Mouse (Mus musculus) monocyte, adult 5-6 weeks (primary cell): ENCODE measurements around the gene Borcs5. TPM values are rescaled to one million over a fixed set of nuclear protein-coding genes. Genes with fewer than 3 reads are reported as not detected.
"Not testable (repeated sequence)": the region's sequence is repeated elsewhere in the genome, so short reads cannot be mapped to it uniquely, and the experiment has no call there.

Experiments
- ATAC-seq: fragments of 153-309, 156-312 bp; replicated peaks from 2 replicates; pipeline ENCODE4 v1.8.0; 2017; ENCODE audit warnings: mild to moderate bottlenecking; ENCODE audit not compliant: low TSS enrichment, insufficient number of reproducible peaks, severe bottlenecking, poor library complexity, low FRiP score
- total RNA-seq: library from RNA; stranded (forward); fragments of 200-1000, 200-491, 200-594 nt; gene quantifications from 3 replicates; pipeline ENCODE4 v1.2.3, GENCODE M21; 2017

Gene Borcs5
- total RNA-seq, 1 experiment from 2014 or later, result 6.4 TPM

- no peak for ATAC-seq
Measured at GRCm38 (mm10) chr6:134660714-134661406, 21.6 kb downstream of the Borcs5 start.

DNA sequence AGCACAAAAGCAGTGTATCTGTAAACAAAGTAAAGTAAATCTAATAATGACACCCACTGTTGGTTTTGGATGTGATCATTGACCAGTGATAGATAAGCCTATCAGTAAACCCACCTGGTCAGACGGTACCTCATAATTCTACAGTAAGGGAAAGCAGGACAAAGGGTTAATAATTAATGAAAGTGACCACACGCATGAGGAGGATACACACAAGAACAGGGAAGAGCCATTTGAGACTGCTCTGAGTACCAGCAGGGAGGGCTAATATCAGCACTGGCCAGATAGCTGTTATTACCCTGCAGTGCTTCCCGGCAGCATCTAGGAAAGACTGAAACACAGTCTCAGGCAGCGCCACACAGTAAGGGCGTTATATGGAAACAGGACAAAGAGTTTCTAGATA, 25.3 kb downstream of the Borcs5 start:
- no peak for ATAC-seq

DNA sequence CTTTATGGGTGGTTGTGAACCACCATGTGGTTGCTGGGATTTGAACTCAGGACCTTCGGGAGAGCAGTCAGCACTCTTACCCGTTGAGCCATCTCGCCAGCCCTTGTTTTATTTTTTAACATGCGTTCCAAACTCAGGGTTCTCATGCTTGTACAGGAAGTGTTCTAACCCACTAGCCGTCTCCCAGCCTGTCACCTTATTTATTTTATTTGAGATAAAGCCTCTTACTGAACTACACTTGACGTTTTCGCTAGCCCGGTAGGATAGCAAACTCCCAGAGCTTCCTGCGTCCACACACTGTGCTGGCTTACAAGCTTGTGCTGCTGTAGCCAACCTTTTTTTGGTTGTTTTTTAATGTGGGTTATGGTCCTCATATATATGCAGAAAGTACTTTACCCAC, 26.5 kb downstream of the Borcs5 start:
- no peak for ATAC-seq

- ATAC-seq, result no peak
Measured at GRCm38 (mm10) chr6:134668519-134668918, 29.2 kb downstream of the Borcs5 start.

- no peak for ATAC-seq
Measured at GRCm38 (mm10) chr6:134669179-134669865, 30.0 kb downstream of the Borcs5 start.

GRCm38 (mm10) chr6:134670881-134671411, 31.6 kb downstream of the Borcs5 start:
- ATAC-seq, result no peak

GRCm38 (mm10) chr6:134673712-134674111, 34.4 kb downstream of the Borcs5 start:
- peak; percentile 99 for ATAC-seq

DNA sequence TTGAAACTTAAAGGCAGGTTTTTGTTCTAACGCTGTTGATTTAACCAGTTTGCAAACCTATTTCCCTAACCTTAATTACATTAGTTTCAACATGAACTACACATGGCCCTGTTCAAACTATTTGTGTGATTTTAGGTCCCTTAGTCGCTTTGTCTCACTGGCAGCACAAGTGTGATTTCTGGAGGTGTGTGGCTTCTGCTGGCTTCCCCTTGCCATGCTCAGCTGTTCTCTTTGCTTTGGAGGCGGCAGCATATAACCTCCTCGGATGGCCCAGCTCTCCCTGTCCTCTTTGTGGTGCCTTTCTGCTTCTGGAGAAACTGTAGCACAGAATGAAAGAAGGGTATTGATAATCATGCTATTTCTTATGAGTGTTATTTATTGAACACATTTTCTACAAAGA, 38.2 kb downstream of the Borcs5 start:
- ATAC-seq, result no peak

- ATAC-seq, result no peak
Measured at GRCm38 (mm10) chr6:134678037-134678436, 38.7 kb downstream of the Borcs5 start.

- ATAC-seq, result not testable (repeated sequence)
Measured at GRCm38 (mm10) chr6:134679330-134679729, 40.0 kb downstream of the Borcs5 start.

GRCm38 (mm10) chr6:134684354-134684915, 45.1 kb downstream of the Borcs5 start:
- no peak for ATAC-seq

DNA sequence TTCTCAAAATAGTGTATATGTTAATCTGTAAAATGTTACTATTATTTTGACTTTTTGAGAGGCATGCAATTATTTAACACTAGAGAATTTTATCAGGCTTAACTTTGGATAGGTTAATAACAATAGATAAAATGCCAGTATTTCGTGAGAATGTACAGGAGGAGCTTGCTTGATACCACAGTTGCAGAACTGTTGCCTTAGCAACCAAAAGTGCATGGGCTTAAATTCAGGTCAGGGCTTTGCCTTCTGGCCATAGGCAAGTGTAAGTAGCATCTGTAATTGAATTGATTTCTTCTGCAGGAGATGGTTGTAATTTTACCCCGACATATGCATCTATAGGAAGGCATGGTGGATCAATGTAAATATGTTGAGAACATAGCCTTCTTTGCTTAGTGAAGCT, 45.7 kb downstream of the Borcs5 start:
- no peak for ATAC-seq

DNA sequence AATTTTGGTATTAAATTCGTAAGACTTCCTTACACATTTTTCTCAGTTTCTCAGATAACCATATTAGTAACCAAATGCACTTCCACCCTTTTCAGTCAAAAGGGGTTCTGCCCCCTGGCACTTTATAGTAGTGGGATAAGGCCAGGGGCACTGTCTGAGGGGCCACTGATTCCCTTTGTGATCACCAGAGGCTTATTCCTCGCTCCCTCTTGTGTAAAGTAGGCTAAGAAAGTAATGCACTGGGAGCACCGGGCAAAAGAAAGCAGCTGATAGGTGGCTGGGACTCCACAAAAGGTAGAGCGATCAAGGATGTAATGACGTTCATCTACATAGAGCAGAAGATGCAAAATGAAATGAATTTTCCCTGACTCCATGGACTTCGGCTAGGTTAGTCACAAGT, 46.2 kb downstream of the Borcs5 start:
- no peak for ATAC-seq

GRCm38 (mm10) chr6:134694498-134694897, 55.2 kb downstream of the Borcs5 start:
- ATAC-seq, result no peak

GRCm38 (mm10) chr6:134694988-134695387, 55.7 kb downstream of the Borcs5 start:
- ATAC-seq, result no peak

- no peak for ATAC-seq
Measured at GRCm38 (mm10) chr6:134695625-134696024, 56.3 kb downstream of the Borcs5 start.

DNA sequence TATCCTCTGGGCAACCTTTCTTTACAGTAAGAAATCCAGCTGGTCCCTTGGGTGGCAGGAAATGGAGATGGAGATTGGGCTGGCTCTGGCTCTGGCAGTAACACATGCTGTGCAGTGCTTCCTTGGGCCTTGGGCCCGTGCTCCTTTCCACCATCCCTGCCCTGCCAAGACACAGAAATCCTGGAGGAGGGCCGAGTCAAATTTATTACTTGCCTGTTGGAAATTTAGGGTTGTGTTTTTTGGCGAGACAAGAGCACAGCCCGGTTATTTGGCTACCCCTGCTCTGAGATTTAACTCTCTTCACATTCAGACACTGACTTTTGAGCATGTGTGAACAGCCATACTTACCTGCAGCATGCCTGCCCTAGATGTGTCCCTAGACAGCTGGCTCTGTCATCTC, 56.8 kb downstream of the Borcs5 start:
- no peak for ATAC-seq

DNA sequence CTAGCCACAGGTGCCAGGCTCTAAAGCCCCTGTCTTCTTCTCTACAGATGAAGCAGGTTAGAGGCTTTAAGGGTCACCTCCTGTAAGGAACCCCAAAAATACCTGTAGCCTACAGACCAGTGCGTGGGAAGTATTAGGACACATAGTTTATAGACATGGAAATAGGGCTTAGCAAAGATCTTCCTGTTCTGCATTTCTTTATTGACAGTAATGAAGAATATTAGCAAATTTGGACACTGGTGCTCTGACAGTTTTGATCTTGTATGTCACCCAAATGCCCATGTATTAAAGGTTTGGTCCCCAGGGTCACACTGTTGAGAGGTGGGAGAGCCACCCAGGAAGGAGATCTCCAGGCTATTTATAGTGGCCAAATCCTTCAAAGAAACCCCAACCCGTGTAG, 57.2 kb downstream of the Borcs5 start:
- no peak for ATAC-seq

DNA sequence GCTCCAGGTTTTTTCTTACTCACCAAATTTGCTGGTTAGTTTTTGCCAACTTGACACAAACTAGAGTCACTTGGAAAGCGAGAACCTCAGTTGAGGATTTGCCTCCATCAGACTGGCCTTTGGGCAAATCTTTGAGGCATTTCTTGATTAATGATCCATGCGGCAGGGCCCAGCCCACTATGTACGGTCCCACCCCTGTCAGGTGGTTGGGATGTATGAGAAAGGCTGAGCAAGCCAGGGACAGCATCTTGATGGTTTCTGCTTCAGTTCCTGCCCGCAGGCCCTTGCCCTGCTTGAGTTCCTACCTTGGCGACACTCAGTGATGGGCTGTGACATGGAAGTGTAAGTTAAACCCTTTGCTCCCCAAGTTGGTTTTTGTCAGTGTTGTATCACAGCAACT, 58.9 kb downstream of the Borcs5 start:
- no peak for ATAC-seq
